Mouse (Mus musculus): Measurements from ENCODE around the gene Clec4g.

DNA sequence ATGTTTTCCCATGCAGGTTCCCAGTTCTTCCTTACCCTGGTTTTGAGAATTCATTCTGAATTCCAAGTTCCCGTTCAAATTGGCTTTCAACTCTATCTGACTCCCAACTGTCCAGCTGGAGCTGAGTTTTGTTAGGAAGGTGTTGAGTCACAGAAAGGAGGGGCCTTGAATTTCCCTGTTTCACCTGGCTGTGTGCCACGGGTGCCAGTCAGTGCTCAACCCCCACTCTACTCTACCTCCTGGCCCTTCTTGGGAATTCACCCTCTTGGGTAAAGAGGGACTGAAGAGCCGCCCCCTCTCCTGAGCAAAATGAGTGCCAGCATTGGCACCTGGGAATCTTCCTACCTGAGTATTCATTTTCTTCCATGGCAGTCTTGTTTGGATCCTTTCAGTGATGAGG lies 29.7 kb downstream of the Clec4g start:
- TF ChIP-seq EP300 (IDR thresholded peaks at IDR 0.05) (no peak), CTCF (IDR thresholded peaks at IDR 0.05) (no peak)

All from lung, postnatal 0 days (tissue).